Mouse (Mus musculus) megakaryocyte progenitor cell, adult 5-6 weeks (primary cell): Measurements from ENCODE around the gene Ap5s1. TPM values are rescaled to one million over a fixed set of nuclear protein-coding genes. Genes with fewer than 3 reads are reported as not detected.

ENCODE experiments used
- ATAC-seq: replicated peaks from 2 replicates; pipeline ENCODE4 v1.8.0; 2016; ENCODE audit warnings: mild to moderate bottlenecking, moderate TSS enrichment, inconsistent platforms; ENCODE audit not compliant: poor library complexity
- total RNA-seq, 2 experiments: library from RNA; stranded (forward) in 1 of 2; stranded (reverse) in 1 of 2; fragments of 157-497, 149-512 nt in 1 of 2; fragments of 200-1000 nt in 1 of 2; gene quantifications; 2 replicates each; pipeline versions ENCODE4 v1.2.3 to v1.2.4; 2015 to 2017

Ap5s1 gene
- total RNA-seq (2015) (3.6 and 3.9 TPM in 2 replicates), total RNA-seq (2017) (2.9 and 6.7 TPM in 2 replicates)

GRCm38 (mm10) chr2:131206778-131207177, at the start of gene Ap5s1:
Ap5s1 (plus strand) TSS chr2:131207078.
- ATAC-seq, result no peak

- ATAC-seq, result peak; percentile 59
Observed at GRCm38 (mm10) chr2:131159491-131159910, 47.4 kb upstream of the Ap5s1 start.

GRCm38 (mm10) chr2:131159938-131160581, 46.8 kb upstream of the Ap5s1 start, which contains the start of gene 1700037H04Rik:
1700037H04Rik (minus strand) TSS chr2:131160081.
- ATAC-seq, result peak; percentile 93

- peak; percentile 27; the same call in 1 of the 2 replicates for ATAC-seq
Observed at GRCm38 (mm10) chr2:131160671-131161111, 46.2 kb upstream of the Ap5s1 start.

- no peak for ATAC-seq
Observed at GRCm38 (mm10) chr2:131163924-131164323, 43.0 kb upstream of the Ap5s1 start.

GRCm38 (mm10) chr2:131166172-131166571, 40.7 kb upstream of the Ap5s1 start:
- no peak for ATAC-seq

- ATAC-seq, result no peak
Observed at GRCm38 (mm10) chr2:131167984-131168383, 38.9 kb upstream of the Ap5s1 start.

- ATAC-seq, result no peak
Observed at GRCm38 (mm10) chr2:131168914-131169313, 38.0 kb upstream of the Ap5s1 start.

- no peak for ATAC-seq
Observed at GRCm38 (mm10) chr2:131170936-131171335, 35.9 kb upstream of the Ap5s1 start.

- peak; percentile 11; the same call in 1 of the 2 replicates for ATAC-seq
Observed at GRCm38 (mm10) chr2:131171401-131172104, 35.3 kb upstream of the Ap5s1 start.

GRCm38 (mm10) chr2:131172322-131172721, 34.6 kb upstream of the Ap5s1 start:
- ATAC-seq, result 0 out of 2 replicates have a peak, but pooled peaks have one; percentile 13

- ATAC-seq, result peak; percentile 69
Observed at GRCm38 (mm10) chr2:131174700-131175099, 32.2 kb upstream of the Ap5s1 start.

- no peak for ATAC-seq
Observed at GRCm38 (mm10) chr2:131175286-131175944, 31.5 kb upstream of the Ap5s1 start.

- ATAC-seq, result no peak
Observed at GRCm38 (mm10) chr2:131175945-131176309, 31.0 kb upstream of the Ap5s1 start.

GRCm38 (mm10) chr2:131176491-131176890, 30.4 kb upstream of the Ap5s1 start:
- no peak for ATAC-seq

- ATAC-seq, result no peak
Observed at GRCm38 (mm10) chr2:131177932-131178331, 28.9 kb upstream of the Ap5s1 start.

- no peak for ATAC-seq
Observed at GRCm38 (mm10) chr2:131178828-131179245, 28.0 kb upstream of the Ap5s1 start.

- ATAC-seq, result peak; percentile 45
Observed at GRCm38 (mm10) chr2:131179246-131179886, 27.5 kb upstream of the Ap5s1 start.

GRCm38 (mm10) chr2:131179990-131180587, 26.8 kb upstream of the Ap5s1 start, which contains the start of gene Cenpb:
Cenpb (minus strand) TSS chr2:131180067.
- ATAC-seq, result peak; percentile 68

- ATAC-seq, result no peak
Observed at GRCm38 (mm10) chr2:131186343-131186742, 20.5 kb upstream of the Ap5s1 start.
